Mouse (Mus musculus) intestine, postnatal 0 days (tissue): ENCODE results near the gene Lcn2. TPM values are rescaled to one million over a fixed set of nuclear protein-coding genes. Genes with fewer than 3 reads are reported as not detected.
A peak's percentile ranks its signal among the peaks of the same experiment; 100 is the strongest.

Experiments used
- ATAC-seq: fragments of 200-750 bp; cut with Nextera tagmentation; 2 replicates; pipeline ENCODE4 v1.8.0; 2017; ENCODE audit warnings: mild to moderate bottlenecking, moderate TSS enrichment, moderate library complexity
- H3K27ac ChIP-seq: fragments of 300-500 bp; sonication (generic); 2 replicates; pipeline ENCODE4 v1.5.1; 2014; ENCODE audit warnings: mild to moderate bottlenecking, low read depth, low read length, moderate library complexity
- H3K27me3 ChIP-seq: fragments of 300-500 bp; sonication (generic); replicated peaks from 2 replicates; pipeline ENCODE4 v1.6.1; 2014; ENCODE audit warnings: low read length, mixed read lengths; ENCODE audit not compliant: control insufficient read depth, insufficient read depth
- H3K36me3 ChIP-seq: fragments of 300-500 bp; sonication (generic); 2 replicates; pipeline ENCODE4 v1.6.1; 2014; ENCODE audit warnings: mild to moderate bottlenecking, moderate library complexity; ENCODE audit not compliant: control insufficient read depth, insufficient read depth
- H3K4me1 ChIP-seq: fragments of 300-500 bp; sonication (generic); replicated peaks from 2 replicates; pipeline ENCODE4 v1.6.1; 2014; ENCODE audit warnings: antibody characterized with exemption, low read length, mixed read lengths; ENCODE audit not compliant: control insufficient read depth, insufficient read depth
- H3K4me2 ChIP-seq: fragments of 300-500 bp; sonication (generic); replicated peaks from 2 replicates; pipeline ENCODE4 v1.6.1; 2014; ENCODE audit warnings: low read depth, mild to moderate bottlenecking, moderate library complexity
- H3K4me3 ChIP-seq: fragments of 300-500 bp; sonication (generic); 2 replicates; pipeline ENCODE4 v1.5.1; 2014; ENCODE audit warnings: low read depth, low read length
- H3K9ac ChIP-seq: fragments of 300-500 bp; sonication (generic); 2 replicates; pipeline ENCODE4 v1.6.1; 2014; ENCODE audit warnings: mild to moderate bottlenecking, low read depth, low read length
- H3K9me3 ChIP-seq: fragments of 300-500 bp; sonication (generic); 2 replicates; pipeline ENCODE4 v1.6.1; 2016; ENCODE audit warnings: mixed run types; ENCODE audit not compliant: control insufficient read depth
- CTCF ChIP-seq: sonication (generic); IDR thresholded peaks from 2 replicates; pipeline ENCODE4 v1.5.1; 2016; ENCODE audit warnings: low read depth, mild to moderate bottlenecking, control low read depth, antibody characterized with exemption, moderate library complexity
- WGBS: fragments of 180-500 bp; shearing (Covaris S2); extraction: QIAGEN DNeasy Blood & Tissue Kit; methylation state at CpG from one replicate; pipeline ENCODE4 v1.1.7; 2014; 5-methylcytosine and 5-hydroxymethylcytosine counted together
- polyA plus RNA-seq: library from polyadenylated mRNA; unstranded; fragments of >200 nt; fragmentation: Nextera tagmentation; extraction: Ambion mirVana; gene quantifications from 2 replicates; pipeline ENCODE4 v1.2.1, GENCODE M21; 2015

Lcn2 gene
- polyA plus RNA-seq, 1 experiment from 2014 or later = 5.4 TPM

- no peak for TF ChIP-seq CTCF
- no peak for ATAC-seq
- Histone ChIP-seq H3K36me3 (peaks cover 42% of the 10 kb centered on the region), H3K9ac (no peak overlapping the region), H3K4me3 (no peak overlapping the region), H3K9me3 (no peaks in the 10 kb centered on the region), H3K27me3 (no peaks in the 10 kb centered on the region), H3K4me1 (0 out of 2 replicates have a peak, but pooled peaks cover 4% of the 10 kb centered on the region), H3K4me2 (no peak overlapping the region), H3K27ac (no peak overlapping the region)
- 82% methylated on average over 7 of the region's 7 CpGs for WGBS
Observed at GRCm38 (mm10) chr2:32380001-32380500, 8.0 kb downstream of the Lcn2 start.

- no peak overlapping the region for H3K4me3 ChIP-seq
- H3K36me3 ChIP-seq = peaks cover 63% of the 10 kb centered on the region
- H3K9me3 ChIP-seq = no peaks in the 10 kb centered on the region
- H3K4me1 ChIP-seq = 0 out of 2 replicates have a peak, but pooled peaks cover 4% of the 10 kb centered on the region
- H3K27ac ChIP-seq = no peak overlapping the region
- H3K9ac ChIP-seq = no peak overlapping the region
- TF ChIP-seq CTCF = no peak
- ATAC-seq = no peak
- H3K27me3 ChIP-seq = no peaks in the 10 kb centered on the region
- 93% methylated on average over 10 of the region's 10 CpGs for WGBS
- no peak overlapping the region for H3K4me2 ChIP-seq
Observed at GRCm38 (mm10) chr2:32376963-32377362, 11.1 kb downstream of the Lcn2 start.

DNA sequence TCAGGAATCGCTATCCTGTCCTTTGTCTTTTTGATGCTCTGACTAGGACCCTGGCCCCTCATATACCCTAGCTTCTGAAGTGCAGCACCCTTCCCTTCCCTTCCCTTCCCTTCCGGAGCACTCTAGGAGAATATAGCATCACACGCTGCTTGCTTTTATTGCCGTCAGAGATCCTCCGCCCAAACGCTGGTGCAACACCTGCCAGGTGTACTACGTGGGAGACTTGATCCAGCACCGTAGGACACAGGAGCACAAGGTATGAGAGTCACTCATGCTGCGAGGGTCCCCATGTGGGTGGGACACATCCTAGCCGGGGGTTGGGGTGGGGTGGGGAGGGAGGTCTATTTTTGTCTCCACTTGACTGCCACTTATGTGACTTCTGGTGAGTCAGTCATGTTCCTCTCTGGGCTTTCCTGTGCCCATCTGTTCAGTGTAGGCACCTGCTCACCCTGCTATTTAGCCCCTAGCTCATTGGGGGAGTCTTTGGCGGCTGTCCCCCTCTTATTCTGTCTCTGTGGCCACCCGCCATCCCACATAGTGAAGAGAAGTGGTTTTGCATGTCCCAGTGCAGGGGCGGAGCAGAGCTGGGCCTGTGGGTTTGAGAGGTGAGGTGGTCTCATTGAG is 12.6 kb downstream of the Lcn2 start:
- no peak overlapping the region for H3K27ac ChIP-seq
- no peak overlapping the region for H3K9ac ChIP-seq
- no peak for ATAC-seq
- H3K9me3 ChIP-seq = no peaks in the 10 kb centered on the region
- peaks cover 78% of the 10 kb centered on the region for H3K36me3 ChIP-seq
- H3K4me2 ChIP-seq = no peak overlapping the region
- no peaks in the 10 kb centered on the region for H3K4me1 ChIP-seq
- WGBS = 84% methylated on average over 13 of the region's 13 CpGs
- no peaks in the 10 kb centered on the region for H3K27me3 ChIP-seq
- no peak for TF ChIP-seq CTCF
- no peak overlapping the region for H3K4me3 ChIP-seq

- ATAC-seq = no peak
- no peak overlapping the region for H3K4me3 ChIP-seq
- H3K27ac ChIP-seq = no peak overlapping the region
- peaks cover 89% of the 10 kb centered on the region for H3K36me3 ChIP-seq
- no peak for TF ChIP-seq CTCF
- H3K4me2 ChIP-seq = no peak overlapping the region
- H3K27me3 ChIP-seq = no peaks in the 10 kb centered on the region
- no peak overlapping the region for H3K9ac ChIP-seq
- no peaks in the 10 kb centered on the region for H3K4me1 ChIP-seq
- H3K9me3 ChIP-seq = no peaks in the 10 kb centered on the region
- 92% methylated on average over 10 of the region's 10 CpGs for WGBS
Observed at GRCm38 (mm10) chr2:32374191-32374590, 13.9 kb downstream of the Lcn2 start.

GRCm38 (mm10) chr2:32367315-32367714 is 20.7 kb downstream of the Lcn2 start:
- Histone ChIP-seq H3K9ac (no peak overlapping the region), H3K4me1 (no peaks in the 10 kb centered on the region), H3K36me3 (peaks cover 62% of the 10 kb centered on the region), H3K4me3 (no peak overlapping the region), H3K27ac (no peak overlapping the region), H3K9me3 (no peaks in the 10 kb centered on the region), H3K4me2 (no peak overlapping the region), H3K27me3 (no peaks in the 10 kb centered on the region)
- TF ChIP-seq CTCF = no peak
- no peak for ATAC-seq
- 91% methylated on average over 5 of the region's 5 CpGs for WGBS

- Histone ChIP-seq H3K27me3 (no peaks in the 10 kb centered on the region), H3K9ac (peak overlapping the region; percentile 80), H3K36me3 (peaks cover 31% of the 10 kb centered on the region), H3K9me3 (no peaks in the 10 kb centered on the region), H3K4me1 (0 out of 2 replicates have a peak, but pooled peaks cover 3% of the 10 kb centered on the region), H3K4me3 (peak overlapping the region; percentile 67), H3K27ac (no peak overlapping the region), H3K4me2 (peak overlapping the region; percentile 88)
- no peak for ATAC-seq
- no peak for TF ChIP-seq CTCF
- WGBS = 80% methylated on average over 8 of the region's 8 CpGs
Observed at GRCm38 (mm10) chr2:32364121-32364520, 23.9 kb downstream of the Lcn2 start.
